Mouse (Mus musculus): Measurements from ENCODE around the gene Wscd2. TPM values are rescaled to one million over a fixed set of nuclear protein-coding genes. Genes with fewer than 3 reads are reported as not detected.
"Not testable (repeated sequence)": the region's sequence is repeated elsewhere in the genome, so short reads cannot be mapped to it uniquely, and the experiment has no call there.

Gene Wscd2
- total RNA-seq, 2 experiments from 2014 or later: 56.0 to 67.5 TPM

- intact Hi-C loops (cut with DNase I): no loop called here
- no peak for DNase-seq (ENCODE audit: low spot score in 2 of 2)
These were observed 75.1 kb downstream of the Wscd2 start for GRCm38 (mm10) chr5:113565101-113565854.

DNA sequence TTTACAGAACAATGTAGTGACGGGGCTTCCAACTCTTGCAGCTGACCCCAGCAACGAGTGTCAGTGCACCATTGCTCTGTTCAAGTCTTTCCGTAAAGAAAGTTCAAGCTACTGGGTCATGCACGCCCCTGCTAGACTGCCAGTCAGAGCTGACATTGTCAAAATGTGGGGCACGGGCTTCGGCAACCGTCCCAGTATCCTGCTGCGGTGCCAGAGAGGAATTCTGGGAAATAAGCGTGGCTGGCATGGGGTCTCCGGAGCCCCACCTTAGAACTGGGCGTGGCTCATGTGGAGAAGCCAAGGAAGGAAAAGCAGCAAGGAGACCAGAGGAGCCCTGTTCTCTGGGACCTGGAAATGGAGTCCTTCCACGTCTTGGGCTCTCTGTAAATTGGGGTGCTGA is 75.7 kb downstream of the Wscd2 start:
- no peak for DNase-seq (ENCODE audit: low spot score in 2 of 2)
- intact Hi-C loops (cut with DNase I): no loop called here

- intact Hi-C loops (cut with DNase I): no loop called here
- DNase-seq (ENCODE audit: low spot score in 2 of 2): no peak
These were observed 80.1 kb downstream of the Wscd2 start for GRCm38 (mm10) chr5:113570056-113570717.

- intact Hi-C loops (cut with DNase I): no loop called here
These were observed 87.4 kb downstream of the Wscd2 start for GRCm38 (mm10) chr5:113577555-113577954.

GRCm38 (mm10) chr5:113578428-113578827 is 88.3 kb downstream of the Wscd2 start:
- no peak for DNase-seq (ENCODE audit: low spot score in 2 of 2)
- intact Hi-C loops (cut with DNase I): no loop called here

More at GRCm38 (mm10) chr5:113577555-113577954, 87.4 kb downstream of the Wscd2 start:
- DNase-seq (ENCODE audit: low spot score in 2 of 2): no peak

DNA sequence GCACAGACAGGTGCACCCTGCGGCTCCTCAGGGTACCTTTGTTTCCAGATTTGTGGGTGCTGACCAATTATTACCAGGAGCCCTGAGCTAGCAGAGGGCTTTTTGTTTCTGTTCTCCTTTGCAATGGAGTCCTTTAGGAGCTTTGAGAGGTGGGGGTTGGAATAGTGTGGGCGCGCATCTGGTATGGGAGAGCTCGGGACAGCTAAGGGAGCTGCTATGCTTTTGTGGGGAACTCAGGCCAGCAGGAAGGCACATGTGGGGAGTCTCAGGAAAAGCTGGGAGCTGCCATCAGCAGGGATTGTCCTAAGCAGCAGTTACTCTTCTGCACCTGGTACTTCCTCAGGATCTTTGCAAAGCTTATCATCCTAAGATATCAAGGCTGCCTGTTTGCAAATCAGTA is 89.0 kb downstream of the Wscd2 start:
- peak in 1 of 2 experiments; percentile 60 for DNase-seq (ENCODE audit: low spot score in 2 of 2)
- intact Hi-C loops (cut with DNase I): no loop called here

DNA sequence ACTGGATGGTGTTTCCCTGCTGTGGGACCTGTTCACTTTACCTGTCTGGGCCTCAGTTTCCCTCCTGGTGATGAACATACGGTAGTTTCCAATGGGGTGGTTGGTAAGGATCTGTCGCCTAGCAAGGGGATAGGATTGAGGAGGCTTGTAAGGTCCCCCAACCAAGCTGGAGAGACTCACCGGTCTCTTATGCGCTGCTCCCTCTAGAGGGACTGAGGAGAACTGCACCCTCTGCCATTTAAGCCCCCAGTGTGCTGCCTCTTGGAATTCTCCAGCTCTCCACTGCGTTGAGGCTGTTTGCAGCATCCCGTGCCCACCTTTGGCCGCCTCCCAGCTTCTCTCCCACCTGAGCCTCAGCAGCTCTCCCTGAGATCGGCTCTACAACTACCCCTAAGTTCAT is 90.1 kb downstream of the Wscd2 start:
- no peak for DNase-seq (ENCODE audit: low spot score in 2 of 2)
- intact Hi-C loops (cut with DNase I): loop anchor here (5.0 kb wide), 1 partner anchor 208 kb away; no protein-coding TSS in a partner anchor

DNA sequence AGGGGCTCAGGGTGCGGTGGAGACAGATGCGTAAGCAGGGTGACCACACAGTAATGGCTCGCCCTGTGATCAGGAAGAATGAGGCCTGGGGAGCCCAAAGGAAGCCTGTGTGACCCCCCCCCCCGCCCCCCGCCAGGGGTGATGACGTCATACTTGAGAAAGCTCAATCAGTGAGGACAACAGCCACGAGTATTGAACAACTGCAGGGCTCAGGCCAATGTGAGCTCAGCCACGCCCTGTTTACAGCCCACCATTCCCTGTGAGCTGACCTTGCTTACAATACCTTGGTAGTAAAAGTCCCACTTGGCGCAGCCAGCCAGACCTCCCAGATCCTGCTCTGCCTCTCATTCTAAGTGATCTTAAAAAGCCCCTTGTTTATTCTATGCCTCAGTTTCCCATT is 90.7 kb downstream of the Wscd2 start:
- no peak for DNase-seq (ENCODE audit: low spot score in 2 of 2)
- intact Hi-C loops (cut with DNase I): loop anchor here (5.0 kb wide), 1 partner anchor 208 kb away; no protein-coding TSS in a partner anchor

GRCm38 (mm10) chr5:113583424-113584162 is 93.5 kb downstream of the Wscd2 start:
- DNase-seq (ENCODE audit: low spot score in 2 of 2): no peak
- intact Hi-C loops (cut with DNase I): loop anchor here (5.0 kb wide), 1 partner anchor 211 kb away; no protein-coding TSS in a partner anchor

DNA sequence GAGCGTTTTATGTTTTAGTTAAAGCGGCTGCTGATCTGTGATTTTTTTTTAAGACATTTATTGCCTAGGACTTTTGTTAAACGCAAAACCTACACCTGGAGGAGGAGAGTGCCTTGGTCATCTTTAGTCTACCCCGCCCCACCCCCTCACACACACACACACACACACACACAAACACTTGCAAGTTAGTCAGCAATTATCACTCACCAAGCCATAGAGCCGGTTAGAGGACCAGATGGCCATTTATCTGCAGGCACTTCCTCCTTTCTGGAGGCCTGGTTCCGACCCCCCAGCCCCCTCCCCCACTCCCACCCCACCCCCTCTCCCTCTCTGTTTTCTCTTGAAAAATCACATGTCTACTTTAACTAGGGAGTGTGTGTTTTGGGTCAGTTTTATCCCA is 94.3 kb downstream of the Wscd2 start:
- intact Hi-C loops (cut with DNase I): loop anchor here (5.0 kb wide), 1 partner anchor 212 kb away; no protein-coding TSS in a partner anchor
- no peak for DNase-seq (ENCODE audit: low spot score in 2 of 2)

- intact Hi-C loops (cut with DNase I): loop anchor here (2.0 kb wide), 1 partner anchor 139 kb away; the partner anchor contains the start of gene 1700069L16Rik
- DNase-seq (ENCODE audit: low spot score in 2 of 2): not testable (repeated sequence)
These were observed 95.7 kb downstream of the Wscd2 start for GRCm38 (mm10) chr5:113585619-113586457.

DNA sequence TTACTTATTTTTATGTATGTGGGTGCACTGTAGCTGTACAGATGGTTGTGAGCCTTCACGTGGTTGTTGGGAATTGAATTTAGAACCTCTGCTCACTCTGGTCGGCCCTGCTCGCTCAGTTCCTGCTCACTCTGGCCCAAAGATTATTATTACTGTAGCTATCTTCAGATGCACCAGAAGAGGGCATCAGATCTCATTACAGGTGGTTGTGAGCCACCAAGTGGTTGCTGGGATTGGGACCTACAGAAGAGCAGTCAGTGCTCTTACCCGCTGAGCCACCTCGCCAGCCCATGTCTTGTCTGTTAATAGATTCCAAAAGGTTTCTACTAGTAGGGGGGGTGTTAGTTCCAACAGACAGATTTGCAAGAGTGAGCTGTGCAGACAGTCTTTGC is 96.3 kb downstream of the Wscd2 start:
- intact Hi-C loops (cut with DNase I): loop anchor here (2.0 kb wide), 1 partner anchor 138 kb away; the partner anchor contains the start of gene 1700069L16Rik

DNA sequence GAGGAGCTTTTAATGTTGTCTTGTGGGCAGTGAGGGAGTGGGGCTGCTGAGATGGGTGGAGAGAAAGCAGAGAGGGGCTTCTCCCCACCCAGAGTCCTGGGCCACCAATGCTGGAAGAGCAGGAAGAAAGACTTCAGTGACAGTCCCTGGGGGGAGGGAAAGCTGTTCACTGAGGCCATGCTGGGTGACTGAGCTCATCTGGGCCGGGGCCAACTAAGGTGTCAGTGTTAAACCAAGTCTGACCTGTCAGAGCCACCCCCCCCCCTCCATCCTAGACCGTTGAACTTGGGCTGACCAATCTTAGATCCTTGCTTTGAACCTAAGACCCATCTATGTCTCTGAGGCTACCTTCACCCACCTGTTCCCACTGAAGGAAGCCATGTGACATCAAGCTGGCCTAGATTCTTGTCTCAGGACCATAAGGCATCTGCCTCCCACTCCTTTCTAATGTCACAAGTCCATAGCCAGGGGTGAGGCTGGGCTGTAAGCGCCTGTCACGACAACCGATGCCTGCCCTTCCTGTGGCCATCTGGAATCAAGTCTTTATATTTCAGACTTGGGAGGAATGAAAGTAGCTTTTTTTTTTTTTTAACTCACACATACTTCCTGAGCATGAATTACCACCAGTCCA is 100.0 kb downstream of the Wscd2 start:
- intact Hi-C loops (cut with DNase I): loop anchor here (5.0 kb wide), 2 partner anchors 98 to 193 kb away; partner anchors contain the start of gene Wscd2

More for the DNA sequence above, 96.3 kb downstream of the Wscd2 start:
- not testable (repeated sequence) for DNase-seq (ENCODE audit: low spot score in 2 of 2)

GRCm38 (mm10) chr5:113591166-113591565 is 101.0 kb downstream of the Wscd2 start:
- peak in 1 of 2 experiments; percentile 66 for DNase-seq (ENCODE audit: low spot score in 2 of 2)
- intact Hi-C loops (cut with DNase I): loop anchor here (1.0 to 5.0 kb wide), 3 partner anchors 99 to 194 kb away; partner anchors contain the start of gene Wscd2

More for the DNA sequence above, 100.0 kb downstream of the Wscd2 start:
- DNase-seq (ENCODE audit: low spot score in 2 of 2): no peak

DNA sequence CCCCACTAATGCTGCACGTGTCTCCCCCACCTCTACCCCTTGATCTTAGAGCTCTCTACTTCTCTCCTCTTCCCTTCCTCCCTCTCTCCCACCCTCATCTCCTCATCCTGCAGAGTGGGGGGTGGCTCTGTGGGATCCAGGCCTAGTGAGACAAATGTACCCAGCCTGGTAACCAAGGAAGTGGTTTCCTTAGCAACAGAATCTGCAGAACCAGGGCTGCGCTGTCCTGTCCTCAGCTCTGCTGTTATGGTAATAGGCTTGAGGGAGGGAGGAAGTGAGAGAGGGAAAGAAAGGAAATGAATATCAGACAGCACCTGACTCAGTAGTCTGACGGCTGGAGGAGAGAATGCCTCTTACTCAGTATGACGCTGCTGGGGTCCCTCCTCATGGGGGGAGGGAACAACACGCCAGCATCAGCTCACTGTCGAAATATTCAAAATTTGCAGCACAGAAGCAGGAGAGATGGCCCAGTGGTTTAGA is 101.7 kb downstream of the Wscd2 start:
- intact Hi-C loops (cut with DNase I): loop anchor here (1.0 to 5.0 kb wide), 3 partner anchors 99 to 194 kb away; partner anchors contain the start of gene Wscd2
- DNase-seq (ENCODE audit: low spot score in 2 of 2): peak; percentile 81 to 97

- intact Hi-C loops (cut with DNase I): loop anchor here (1.0 to 5.0 kb wide), 3 partner anchors 47 to 197 kb away; partner anchors contain the start of gene Wscd2
- peak in 1 of 2 experiments; percentile 92 for DNase-seq (ENCODE audit: low spot score in 2 of 2)
These were observed 104.0 kb downstream of the Wscd2 start for GRCm38 (mm10) chr5:113593911-113594705.

- DNase-seq (ENCODE audit: low spot score in 2 of 2): no peak
- intact Hi-C loops (cut with DNase I): no loop called here
These were observed 106.1 kb downstream of the Wscd2 start for GRCm38 (mm10) chr5:113596252-113596651.
